ENCODE assay signal across 16 mouse cellular contexts in genomic region chr5:37117126-37117525, GRCm38 (mm10). TPM values are rescaled to one million over a fixed set of nuclear protein-coding genes. Genes with fewer than 3 reads are reported as not detected.
DNase-seq lines count a peak whose midpoint lies in the region; ATAC-seq and TF ChIP-seq lines count a peak whose summit lies in the region.
"Had no signal": no experiment of that assay in that cellular context is flagged by ENCODE, and none has a peak within 500 bp of the region (broad histone marks: within the 10 kb centered on the region; RNA-seq: fewer than 3 reads in every experiment).

No protein-coding gene starts in this region.

- TF ChIP-seq CTCF in liver, postnatal 0 days (IDR thresholded peaks at IDR 0.05; ENCODE audit: low read depth) = peak; percentile 28; the same call in 1 of the 2 replicates
- TF ChIP-seq CTCF in ES-Bruce4 (IDR thresholded peaks at IDR 0.05; ENCODE audit: low read depth, low read length) = peak; percentile 58
- TF ChIP-seq CTCF in brain, embryonic 14.5 days (IDR thresholded peaks at IDR 0.05; ENCODE audit: borderline replicate concordance, extremely low read depth, insufficient read depth, insufficient read length) = peak; percentile 31; the same call in 1 of the 2 replicates
- TF ChIP-seq CTCF in midbrain, postnatal 0 days (IDR thresholded peaks at IDR 0.05) = peak; percentile 74

- no peak for TF ChIP-seq EP300 in liver, postnatal 0 days (IDR thresholded peaks at IDR 0.05; ENCODE audit: low read depth)
- no peak for TF ChIP-seq EP300 in ES-Bruce4 (IDR thresholded peaks at IDR 0.05; ENCODE audit: insufficient read depth, low read depth, low read length)

- no peaks in the 10 kb centered on the region for H3K9me3 ChIP-seq in liver, postnatal 0 days (ENCODE audit: low read length)
- H3K9me3 ChIP-seq in ES-Bruce4 (replicated peaks; ENCODE audit: control insufficient read depth, insufficient read depth, low read length, poor library complexity, severe bottlenecking) = no peaks in the 10 kb centered on the region
- H3K9me3 ChIP-seq in midbrain, postnatal 0 days (ENCODE audit: low read length) = no peaks in the 10 kb centered on the region
- H3K9me3 ChIP-seq: embryonic facial prominence, embryonic 13.5 days; limb, embryonic 15.5 days had no signal

- H3K4me2 ChIP-seq in liver, postnatal 0 days (ENCODE audit: low read depth, low read length) = no peak overlapping the region
- no peak overlapping the region for H3K4me2 ChIP-seq in midbrain, postnatal 0 days (ENCODE audit: low read depth, low read length, poor library complexity, severe bottlenecking)
- H3K4me2 ChIP-seq: embryonic facial prominence, embryonic 13.5 days; limb, embryonic 15.5 days had no signal

- intact Hi-C loops in left cerebral cortex, postnatal 10 days (cut with DNase I) = no loop called here

- H3K27ac ChIP-seq in liver, postnatal 0 days (ENCODE audit: low read depth) = no peak overlapping the region
- no peak overlapping the region for H3K27ac ChIP-seq in ES-Bruce4 (ENCODE audit: insufficient read depth, low read length)
- H3K27ac ChIP-seq in midbrain, postnatal 0 days (ENCODE audit: low read depth, low read length) = no peak overlapping the region
- H3K27ac ChIP-seq: embryonic facial prominence, embryonic 13.5 days; heart, adult 2 months; limb, embryonic 15.5 days had no signal

- no peak overlapping the region for H3K4me3 ChIP-seq in liver, postnatal 0 days (ENCODE audit: low read depth, low read length)
- H3K4me3 ChIP-seq in ES-Bruce4 (ENCODE audit: low read depth, low read length) = no peak overlapping the region
- H3K4me3 ChIP-seq in midbrain, postnatal 0 days (ENCODE audit: low read depth, low read length) = no peak overlapping the region
- H3K4me3 ChIP-seq: embryonic facial prominence, embryonic 13.5 days; heart, adult 2 months; limb, embryonic 15.5 days; myocyte had no signal

- ATAC-seq in liver, postnatal 0 days = no peak
- ATAC-seq in midbrain, postnatal 0 days (ENCODE audit: low FRiP score) = peak; percentile 40; the same call in 1 of the 2 replicates

- WGBS in liver, postnatal 0 days (ENCODE audit: insufficient replicate concordance) = 54% methylated on average over 9 of the region's 9 CpGs
- 55% methylated on average over 9 of the region's 9 CpGs for WGBS in midbrain, postnatal 0 days

- H3K36me3 ChIP-seq in liver, postnatal 0 days (replicated peaks; ENCODE audit: insufficient read depth, low read length) = no peaks in the 10 kb centered on the region
- no peaks in the 10 kb centered on the region for H3K36me3 ChIP-seq in ES-Bruce4 (ENCODE audit: control insufficient read depth, insufficient read depth, low read length, poor library complexity, severe bottlenecking)
- peaks cover 43% of the 10 kb centered on the region for H3K36me3 ChIP-seq in midbrain, postnatal 0 days (ENCODE audit: insufficient read depth, low read length)
- H3K36me3 ChIP-seq: embryonic facial prominence, embryonic 13.5 days; G1E; limb, embryonic 15.5 days had no signal

- no peaks in the 10 kb centered on the region for H3K4me1 ChIP-seq in liver, postnatal 0 days (ENCODE audit: insufficient read depth)
- no peaks in the 10 kb centered on the region for H3K4me1 ChIP-seq in ES-Bruce4 (ENCODE audit: control insufficient read depth, insufficient read depth, low read length)
- H3K4me1 ChIP-seq in midbrain, postnatal 0 days (ENCODE audit: insufficient read depth, low read length) = no peaks in the 10 kb centered on the region
- H3K4me1 ChIP-seq: embryonic facial prominence, embryonic 13.5 days; limb, embryonic 15.5 days had no signal

- H3K9ac ChIP-seq in liver, postnatal 0 days (replicated peaks) = no peak overlapping the region
- no peak overlapping the region for H3K9ac ChIP-seq in ES-Bruce4 (ENCODE audit: low read depth, poor library complexity, severe bottlenecking)
- H3K9ac ChIP-seq in midbrain, postnatal 0 days (replicated peaks; ENCODE audit: low read length, poor library complexity, severe bottlenecking) = no peak overlapping the region
- H3K9ac ChIP-seq: embryonic facial prominence, embryonic 13.5 days; limb, embryonic 15.5 days had no signal

- no peak for TF ChIP-seq POLR2A in ES-Bruce4 (IDR thresholded peaks at IDR 0.05; ENCODE audit: insufficient read depth, low read length)
- TF ChIP-seq POLR2A in brain, embryonic 14.5 days (IDR thresholded peaks at IDR 0.05; ENCODE audit: borderline replicate concordance, extremely low read depth, insufficient read depth, insufficient read length, poor library complexity, severe bottlenecking) = no peak

- no peak for DNase-seq in liver, postnatal 0 days
- no peak for DNase-seq in liver
- DNase-seq in brain, embryonic 14.5 days (ENCODE audit: low read depth) = peak; percentile 38
- DNase-seq in midbrain, postnatal 0 days (ENCODE audit: low spot score) = peak; percentile 55
- DNase-seq in left cerebral cortex, postnatal 10 days (ENCODE audit: extremely low spot score in 1 of 2, low spot score in 2 of 2) = no peak
- DNase-seq in layer of hippocampus, adult 8-10 months (ENCODE audit: low spot score in 2 of 2) = no peak
- DNase-seq: cerebellum, adult 2 months; heart, adult 2 months; heart, postnatal 4 days; lung, postnatal 36 days had no signal

- no peaks in the 10 kb centered on the region for H3K27me3 ChIP-seq in liver, postnatal 0 days (ENCODE audit: insufficient read depth, low read length)
- no peaks in the 10 kb centered on the region for H3K27me3 ChIP-seq in ES-Bruce4 (ENCODE audit: control insufficient read depth, insufficient read depth, low read length, poor library complexity, severe bottlenecking)
- no peaks in the 10 kb centered on the region for H3K27me3 ChIP-seq in midbrain, postnatal 0 days (ENCODE audit: insufficient read depth, low read length)
- H3K27me3 ChIP-seq: embryonic facial prominence, embryonic 13.5 days; limb, embryonic 15.5 days had no signal

RNA-seq across cellular contexts. Expression of gene Gm1043, which starts 32.0 kb away (rescaled TPM):
- polyA plus RNA-seq in liver, postnatal 0 days (2015; fragmentation: Nextera tagmentation; extraction: Ambion mirVana) = not detected in 2 replicates
- polyA plus RNA-seq in ES-Bruce4 (2011; ENCODE audit: insufficient read depth, insufficient read length, low read depth, missing spikeins) = not detected in 2 replicates
- polyA plus RNA-seq in brain, embryonic 14.5 days (2012; rRNA removed) = 7.7 and 10.7 TPM in 2 replicates
- 19.4 and 29.5 TPM in 2 replicates for total RNA-seq in midbrain, postnatal 0 days (2014; rRNA removed)
- polyA plus RNA-seq in midbrain, postnatal 0 days (2015; fragmentation: Nextera tagmentation; extraction: Ambion mirVana) = 1.2 and 1.6 TPM in 2 replicates
- 10 to 100 TPM; 22.5 to 25.5 TPM for total RNA-seq in left cerebral cortex, postnatal 10 days (2021)
- 10 to 100 TPM; 22.4 to 42.6 (median 30.3) TPM for total RNA-seq in layer of hippocampus, adult 8-10 months (2022)
- total RNA-seq: heart, adult 2 months; heart, postnatal 4 days had no signal
- polyA plus RNA-seq: embryonic facial prominence, embryonic 13.5 days; G1E; heart, adult 2 months; kidney, embryonic 14.5 days; myocyte had no signal

Comparison
In these comparisons a context has a peak if more than half of its experiments do, and no peak if none do; other contexts are left out.
1. DNase-seq: peak in brain, embryonic 14.5 days (single experiment) and midbrain, postnatal 0 days (single experiment); none in liver, postnatal 0 days (single experiment), liver (single experiment), left cerebral cortex, postnatal 10 days (0 of 2) and layer of hippocampus, adult 8-10 months (0 of 2).
2. Peak in every context shown above with its lines, with median percentiles within 50 percentile points of each other: CTCF ChIP-seq.